Mouse (Mus musculus) brain, embryonic 14.5 days (tissue): ENCODE results near the gene Slit3. TPM values are rescaled to one million over a fixed set of nuclear protein-coding genes. Genes with fewer than 3 reads are reported as not detected.

Experiments used
- DNase-seq: peaks from one replicate; pipeline ENCODE4 v3.0.0-alpha.2; 2011; ENCODE audit warnings: low read depth
- CTCF ChIP-seq: fragments of 200-500 bp; IDR thresholded peaks from 2 replicates; pipeline ENCODE4 v1.5.1; 2012; ENCODE audit warnings: inconsistent platforms, mild to moderate bottlenecking, moderate library complexity, borderline replicate concordance; ENCODE audit not compliant: insufficient read depth, insufficient read length; ENCODE audit errors: extremely low read depth
- POLR2A ChIP-seq: fragments of 200-500 bp; IDR thresholded peaks from 2 replicates; pipeline ENCODE4 v1.6.1; 2012; ENCODE audit warnings: mild to moderate bottlenecking, inconsistent platforms, borderline replicate concordance; ENCODE audit not compliant: poor library complexity, insufficient read depth, insufficient read length, severe bottlenecking; ENCODE audit errors: extremely low read depth
- polyA plus RNA-seq: library from polyadenylated mRNA; depleted of rRNA; stranded (reverse); fragments of >200 nt; gene quantifications from 2 replicates; pipeline ENCODE4 v1.2.3, GENCODE M21; 2012

The Slit3 gene
- polyA plus RNA-seq, 1 experiment = 9.3 TPM

DNA sequence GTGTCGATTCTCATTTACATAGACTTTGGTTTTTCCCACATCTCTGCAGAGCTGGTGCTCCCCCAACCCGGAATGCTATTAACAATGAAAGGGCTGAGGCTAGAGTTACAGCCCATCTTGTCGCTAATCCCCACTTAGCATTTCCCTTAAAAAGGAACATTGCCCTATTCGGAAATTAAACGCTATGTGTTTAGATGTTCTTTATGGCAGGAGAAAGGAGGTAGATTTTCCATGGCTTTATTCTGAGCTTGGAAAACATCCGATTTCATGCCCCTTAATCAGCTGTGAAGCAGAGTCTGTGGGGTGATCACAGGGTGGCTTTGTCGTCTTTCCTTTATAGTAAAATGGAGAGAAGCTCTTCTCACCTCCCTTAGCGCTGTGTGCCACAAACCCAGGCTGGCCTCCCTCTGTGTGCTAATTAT is 244.5 kb downstream of the Slit3 start:
- peak; percentile 73 for DNase-seq
- TF ChIP-seq CTCF (no peak), POLR2A (no peak)

DNA sequence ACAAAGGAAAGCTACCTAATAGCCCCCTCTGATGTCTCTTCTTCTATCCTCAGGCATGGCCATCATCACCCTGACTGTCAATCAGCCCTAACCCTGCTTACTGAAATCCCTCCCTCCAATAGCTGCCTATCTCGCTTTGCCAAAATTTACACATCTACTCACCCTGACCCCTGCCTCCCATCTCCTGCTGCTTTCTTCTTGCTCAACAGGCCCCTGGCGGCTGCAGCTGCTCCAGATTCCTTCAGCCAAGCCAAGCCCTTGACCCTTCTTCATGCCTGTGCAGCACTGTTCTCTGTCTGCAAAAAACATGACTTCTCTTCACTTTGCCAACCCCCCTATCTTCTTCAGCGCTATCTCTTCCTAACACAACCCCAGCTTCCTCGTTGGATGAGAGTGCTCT is 245.6 kb downstream of the Slit3 start:
- no peak for DNase-seq
- TF ChIP-seq POLR2A = no peak
- TF ChIP-seq CTCF = no peak

DNA sequence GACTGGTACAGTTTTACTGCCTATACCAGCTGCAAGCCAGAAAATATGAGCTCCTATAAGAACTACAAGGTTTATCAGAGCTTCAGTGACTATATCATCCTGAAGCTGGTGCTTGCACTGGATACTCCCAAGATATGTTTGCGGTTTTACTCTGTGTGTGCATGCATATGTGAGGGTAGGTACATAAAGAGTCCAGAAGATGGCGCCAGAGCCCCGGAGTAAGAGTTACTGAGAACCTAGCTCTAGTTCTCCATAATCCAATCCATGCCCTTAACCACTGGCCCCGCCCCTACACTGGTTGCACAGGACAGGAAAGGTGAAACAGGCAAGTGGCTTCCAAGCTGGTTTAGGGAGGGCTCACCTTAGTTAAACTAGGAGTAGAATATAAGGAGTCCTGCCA is 246.2 kb downstream of the Slit3 start:
- TF ChIP-seq CTCF = no peak
- TF ChIP-seq POLR2A = no peak
- DNase-seq = no peak

DNA sequence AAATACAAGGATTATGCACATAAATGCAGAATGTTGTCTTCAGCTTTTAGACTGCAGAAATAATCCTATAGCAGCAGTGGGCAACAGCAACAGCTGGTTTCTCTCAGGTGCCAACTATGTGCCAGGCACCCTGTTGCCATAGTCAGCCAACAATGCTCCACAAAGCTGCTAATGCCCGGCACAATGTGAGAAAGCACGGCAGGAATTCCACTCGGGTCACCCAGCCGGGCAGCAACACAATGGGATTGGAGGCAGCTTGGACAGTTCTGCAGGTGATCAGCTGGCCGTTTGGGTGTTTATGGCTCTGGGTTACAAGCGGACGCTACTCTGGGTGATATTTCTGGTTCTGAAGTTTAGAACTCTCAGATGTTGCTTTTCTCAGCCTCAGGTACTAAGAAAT is 248.9 kb downstream of the Slit3 start:
- DNase-seq = no peak
- no peak for TF ChIP-seq CTCF
- no peak for TF ChIP-seq POLR2A

DNA sequence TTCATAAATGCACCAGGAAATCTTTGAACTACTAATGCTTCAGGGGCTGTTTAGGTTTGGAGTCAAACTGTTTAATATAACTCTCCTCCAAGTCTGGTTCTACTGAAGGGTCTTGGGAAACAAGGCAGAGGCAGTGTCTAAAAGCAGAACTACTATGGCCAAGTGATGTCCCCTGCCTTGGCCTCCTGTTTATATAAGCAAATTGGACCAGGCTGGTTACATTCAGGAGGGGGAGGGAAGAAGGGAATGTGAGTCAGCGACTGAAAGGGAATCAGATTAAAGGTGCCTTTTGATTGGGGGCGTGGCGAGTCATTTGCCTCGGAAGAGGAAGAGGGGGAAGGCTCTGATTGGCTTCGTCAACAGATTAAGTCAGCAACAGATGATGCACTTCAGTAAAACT is 249.7 kb downstream of the Slit3 start:
- TF ChIP-seq POLR2A = no peak
- no peak for TF ChIP-seq CTCF
- no peak for DNase-seq

DNA sequence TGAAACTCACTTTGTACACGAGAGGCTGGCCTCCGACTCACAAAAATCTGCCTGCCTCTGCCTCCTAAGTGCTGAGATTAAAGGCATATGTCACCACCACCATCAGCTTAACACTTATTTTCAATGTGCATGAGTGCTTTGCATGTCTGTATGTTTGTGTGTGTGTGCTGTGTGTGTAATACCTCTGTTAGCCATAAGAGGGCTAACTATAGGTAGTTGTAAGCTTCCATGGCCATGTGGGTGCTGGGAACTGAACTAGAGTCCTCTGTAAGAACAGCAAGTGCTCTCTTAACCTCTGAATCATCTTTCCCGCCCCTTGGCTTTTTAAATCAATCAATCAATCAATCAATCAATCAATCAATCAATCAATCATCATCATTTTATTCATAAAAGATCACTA is 251.4 kb downstream of the Slit3 start:
- DNase-seq = no peak
- TF ChIP-seq POLR2A = no peak

DNA sequence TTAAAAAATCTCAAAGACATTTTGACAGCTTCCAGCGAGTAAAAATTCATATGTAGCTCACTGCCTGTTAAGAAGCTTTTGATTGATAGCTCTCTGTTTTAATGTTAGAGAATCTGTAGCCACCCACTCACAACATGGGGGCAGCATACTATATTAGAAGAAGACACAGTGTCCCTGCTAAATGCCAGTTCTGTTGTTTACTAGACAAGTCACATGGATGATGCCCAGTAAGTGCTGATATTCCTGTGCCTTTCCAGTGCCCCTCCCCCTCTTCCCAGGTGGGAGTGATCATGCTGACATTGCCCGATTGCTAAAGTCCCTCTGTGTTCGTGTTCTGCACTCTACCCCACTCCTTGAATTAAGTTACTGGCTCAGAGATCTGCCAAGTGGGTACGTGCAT is 254.0 kb downstream of the Slit3 start:
- TF ChIP-seq CTCF (no peak), POLR2A (no peak)
- DNase-seq = no peak

DNA sequence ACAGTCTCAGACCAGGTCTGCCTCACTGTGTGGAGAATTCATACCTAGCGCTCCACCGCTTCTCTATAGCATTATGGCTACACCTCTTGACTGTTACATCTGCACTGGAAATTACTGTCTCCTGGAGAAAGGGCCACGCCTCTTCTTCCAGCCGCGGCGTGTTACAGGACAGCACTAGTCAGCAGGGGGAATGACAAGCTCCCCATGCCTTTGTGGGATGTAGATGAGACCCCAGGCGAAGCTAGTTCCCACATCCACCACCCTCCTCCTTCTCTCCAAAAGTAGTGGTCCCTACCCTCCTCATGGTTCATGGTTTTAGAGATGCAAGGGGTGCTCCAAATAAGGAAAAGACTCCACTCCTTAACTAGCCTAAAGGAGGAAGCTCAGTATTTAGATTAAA is 257.8 kb downstream of the Slit3 start:
- no peak for DNase-seq
- no peak for TF ChIP-seq CTCF

DNA sequence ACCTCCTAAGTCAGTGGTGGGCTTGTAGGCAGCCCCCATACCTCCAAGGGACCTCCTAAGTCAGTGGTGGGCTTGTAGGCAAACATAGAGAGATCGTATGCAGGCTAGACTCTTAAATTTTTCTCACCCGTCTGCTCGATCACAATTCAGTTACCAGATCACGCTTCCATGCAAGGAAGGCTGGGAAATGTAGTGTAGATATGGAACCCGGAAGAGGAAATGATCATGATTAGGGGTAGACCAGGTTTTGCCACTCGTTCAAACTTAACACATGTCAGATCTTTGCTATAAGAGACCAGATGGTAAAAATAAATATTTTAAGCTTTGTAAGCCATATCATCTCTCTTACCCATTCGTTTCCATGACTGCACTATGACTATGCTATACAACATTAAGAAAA is 258.4 kb downstream of the Slit3 start:
- DNase-seq = no peak
- TF ChIP-seq CTCF (no peak), POLR2A (no peak)

DNA sequence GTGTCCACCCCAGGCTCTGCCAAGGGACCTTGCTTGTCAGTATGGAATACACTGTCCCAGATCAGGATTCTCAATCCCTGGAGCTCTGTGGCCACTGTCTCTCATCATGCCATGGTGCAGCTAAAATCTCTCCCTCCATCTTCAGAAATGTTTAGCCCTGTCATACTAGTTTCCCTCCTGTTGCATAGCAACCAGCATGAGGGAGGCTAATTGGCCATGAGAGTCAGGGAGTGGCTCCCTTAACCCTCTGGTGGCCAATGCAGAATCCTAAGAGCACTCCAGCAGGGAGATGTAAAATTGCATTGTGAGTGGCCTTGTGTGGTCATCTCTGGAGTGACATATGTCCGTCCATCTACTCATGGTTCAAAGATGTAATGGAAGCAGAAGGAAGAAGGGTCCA is 259.7 kb downstream of the Slit3 start:
- DNase-seq = no peak
- TF ChIP-seq POLR2A = no peak
- TF ChIP-seq CTCF = no peak

DNA sequence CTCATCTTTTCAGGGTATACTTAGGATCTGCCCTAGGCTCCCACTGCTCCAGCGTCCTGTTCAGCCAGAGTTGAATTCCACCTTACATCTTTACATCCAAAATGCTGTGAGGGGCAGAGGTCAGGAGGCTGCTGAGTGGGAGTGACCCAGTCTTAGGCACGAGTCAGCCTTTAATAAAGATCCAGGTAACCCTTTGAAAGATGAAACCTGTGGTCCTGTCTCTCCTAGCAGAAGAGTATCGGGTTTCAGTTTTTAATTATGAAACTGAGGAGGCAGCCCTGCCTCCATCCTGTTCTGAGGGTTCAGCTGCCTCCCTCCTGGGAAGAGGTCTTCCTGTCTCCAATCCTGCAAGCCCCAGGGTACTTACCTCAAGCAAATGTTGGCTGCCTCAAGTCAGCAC is 264.4 kb downstream of the Slit3 start:
- DNase-seq = no peak
- TF ChIP-seq CTCF = no peak
- TF ChIP-seq POLR2A = no peak

DNA sequence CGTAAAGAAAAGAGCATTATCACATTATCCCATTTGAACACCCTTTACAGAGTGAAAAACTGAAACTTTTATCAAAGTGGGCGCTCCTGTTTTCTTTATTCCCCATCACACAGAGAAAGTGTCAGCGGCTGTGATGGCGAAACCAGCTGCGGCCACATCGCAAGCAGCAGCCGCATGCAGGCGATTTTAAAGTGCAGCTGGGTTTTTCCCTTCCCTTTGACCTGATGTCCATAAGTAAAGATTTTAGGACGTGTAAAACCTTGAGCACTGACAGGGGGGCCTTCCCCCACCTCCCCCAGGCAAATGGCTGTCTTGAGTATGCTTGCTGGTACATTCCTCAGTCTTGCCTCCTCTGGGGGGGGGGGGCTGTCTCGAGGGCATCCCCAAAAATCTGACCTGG is 266.8 kb downstream of the Slit3 start:
- DNase-seq = no peak
- TF ChIP-seq POLR2A = no peak
- TF ChIP-seq CTCF = no peak

DNA sequence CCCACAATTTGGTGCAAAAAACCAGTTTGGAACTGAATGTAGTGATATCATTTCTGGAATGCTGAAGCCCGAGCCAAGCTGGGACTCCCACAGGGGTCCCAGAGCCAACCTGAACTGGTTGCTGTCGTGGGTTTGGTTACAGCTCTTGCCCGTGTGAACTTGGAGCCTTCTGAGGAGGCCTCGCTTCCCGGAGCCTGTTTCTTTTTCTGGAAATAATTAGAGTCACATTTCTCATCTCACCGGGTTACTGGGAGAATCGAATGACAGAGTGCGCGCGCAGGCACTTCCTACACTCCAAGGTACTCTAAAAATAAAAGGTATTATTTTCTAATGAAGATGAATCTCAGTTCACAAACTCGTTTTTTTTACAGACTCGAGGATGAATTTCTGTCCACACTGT is 267.4 kb downstream of the Slit3 start:
- TF ChIP-seq CTCF (no peak), POLR2A (no peak)
- no peak for DNase-seq

DNA sequence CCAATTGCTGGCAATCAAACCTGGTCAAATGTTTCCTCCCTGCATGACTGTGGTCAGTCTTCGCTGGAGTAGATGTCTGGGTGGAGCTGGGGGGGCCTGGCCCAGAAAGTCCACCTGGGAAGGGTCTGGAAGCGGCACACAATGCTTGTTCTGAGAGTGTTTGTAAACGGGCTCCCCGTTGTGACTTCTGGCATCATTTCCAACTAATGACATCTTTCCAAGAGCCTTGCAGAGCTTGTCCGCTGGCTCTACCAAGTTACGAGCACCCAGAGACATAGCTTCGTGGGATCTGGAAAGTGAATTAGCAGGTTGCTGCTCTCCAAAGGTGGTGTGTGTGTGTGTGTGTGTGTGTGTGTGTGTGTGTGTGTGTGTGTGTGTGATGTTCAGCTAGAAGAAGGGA is 268.3 kb downstream of the Slit3 start:
- no peak for DNase-seq
- TF ChIP-seq CTCF (no peak), POLR2A (no peak)

DNA sequence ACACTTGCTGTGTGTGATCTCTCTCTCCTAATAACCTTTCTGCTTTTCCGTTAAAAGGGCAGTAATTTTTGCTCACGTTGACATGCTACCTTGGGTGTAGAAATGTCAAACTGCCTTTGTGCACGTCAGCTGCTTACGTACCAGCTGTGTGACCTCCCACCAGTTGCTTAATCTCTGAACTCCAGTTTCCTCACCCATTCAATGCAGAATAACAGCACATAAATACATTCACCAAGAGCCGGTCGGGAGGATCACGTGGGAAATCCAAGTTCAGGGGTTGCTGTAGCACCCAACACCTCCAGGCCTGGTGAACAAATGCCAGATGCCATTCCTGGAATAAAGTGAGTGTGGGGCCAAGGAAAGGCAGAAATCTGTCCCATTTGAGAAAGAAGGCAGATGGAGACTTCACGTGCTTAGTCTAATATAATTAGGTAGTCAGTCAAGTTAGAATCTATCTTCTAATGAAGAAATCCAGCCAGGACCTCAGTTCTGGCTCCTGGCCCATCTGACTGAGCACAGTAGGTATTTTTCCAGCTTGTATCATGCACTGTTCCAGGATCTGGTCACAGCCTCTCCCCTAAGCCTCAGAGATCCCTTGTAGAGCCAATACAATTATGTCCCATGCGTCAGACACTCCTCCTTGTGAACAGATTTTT is 268.9 kb downstream of the Slit3 start:
- DNase-seq = no peak

More for the DNA sequence above, 268.9 kb downstream of the Slit3 start:
- TF ChIP-seq POLR2A = no peak
- TF ChIP-seq CTCF = no peak
